Mouse (Mus musculus) limb, embryonic 15.5 days (tissue): ENCODE results near the gene Dock11. TPM values are rescaled to one million over a fixed set of nuclear protein-coding genes. Genes with fewer than 3 reads are reported as not detected.

ENCODE experiments used
- ATAC-seq: fragments of 200-750 bp; cut with Nextera tagmentation; 2 replicates; pipeline ENCODE4 v1.8.0; 2017; ENCODE audit warnings: low read depth, moderate TSS enrichment; ENCODE audit not compliant: insufficient number of reproducible peaks, low FRiP score, low TSS enrichment
- H3K27ac ChIP-seq: fragments of 300-500 bp; sonication (generic); 2 replicates; pipeline ENCODE4 v1.5.1; 2015; ENCODE audit warnings: moderate library complexity, mild to moderate bottlenecking, inconsistent platforms
- H3K27me3 ChIP-seq: fragments of 300-500 bp; sonication (generic); 2 replicates; pipeline ENCODE4 v1.6.1; 2015; ENCODE audit warnings: inconsistent platforms
- H3K36me3 ChIP-seq: fragments of 300-500 bp; sonication (generic); 2 replicates; pipeline ENCODE4 v1.6.1; 2015; ENCODE audit warnings: inconsistent platforms
- H3K4me1 ChIP-seq: fragments of 300-500 bp; sonication (generic); 2 replicates; pipeline ENCODE4 v1.6.1; 2015; ENCODE audit warnings: inconsistent platforms
- H3K4me2 ChIP-seq: fragments of 300-500 bp; sonication (generic); 2 replicates; pipeline ENCODE4 v1.6.1; 2015; ENCODE audit warnings: mild to moderate bottlenecking, inconsistent platforms
- H3K4me3 ChIP-seq: fragments of 300-500 bp; sonication (generic); 2 replicates; pipeline ENCODE4 v1.5.1; 2015; ENCODE audit warnings: mild to moderate bottlenecking, inconsistent platforms
- H3K9ac ChIP-seq: fragments of 300-500 bp; sonication (generic); 2 replicates; pipeline ENCODE4 v1.6.1; 2015; ENCODE audit warnings: inconsistent platforms
- H3K9me3 ChIP-seq: fragments of 300-500 bp; sonication (generic); 2 replicates; pipeline ENCODE4 v1.6.1; 2016; ENCODE audit warnings: inconsistent platforms
- WGBS: fragments of 180-500 bp; shearing (Covaris S2); methylation state at CpG from one replicate; pipeline ENCODE4 v1.1.7; 2015; 5-methylcytosine and 5-hydroxymethylcytosine counted together
- polyA plus RNA-seq: library from polyadenylated mRNA; unstranded; fragments of >200 nt; fragmentation: Nextera tagmentation; extraction: Ambion mirVana; gene quantifications from 2 replicates; pipeline ENCODE4 v1.2.1, GENCODE M21; 2015

The Dock11 gene
- polyA plus RNA-seq, 1 experiment from 2014 or later: 14.8 TPM

DNA sequence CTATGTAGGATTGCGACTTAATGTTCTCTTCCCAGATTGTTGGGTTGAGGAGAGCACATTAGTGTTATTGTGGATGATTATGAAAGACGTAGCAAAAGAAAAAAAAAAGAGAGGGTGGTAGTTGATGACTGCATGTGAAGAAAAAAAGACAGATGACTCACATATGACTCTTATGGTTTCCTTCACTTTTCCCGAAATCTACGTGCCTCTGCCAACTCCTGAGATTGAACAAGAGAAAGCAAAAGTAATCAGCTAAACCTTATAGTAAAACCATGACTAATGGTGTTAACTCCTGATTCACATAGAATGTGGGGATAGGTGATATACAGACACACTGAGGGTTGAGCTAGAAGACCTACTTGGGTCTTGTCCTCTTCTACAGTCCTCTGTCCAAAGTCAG lies 226.5 kb downstream of the Dock11 start:
- H3K4me3 ChIP-seq: no peak overlapping the region
- H3K36me3 ChIP-seq: no peaks in the 10 kb centered on the region
- H3K9me3 ChIP-seq: no peaks in the 10 kb centered on the region
- no peak overlapping the region for H3K27ac ChIP-seq
- H3K4me1 ChIP-seq: peaks cover 3% of the 10 kb centered on the region; the same call in 1 of the 2 replicates
- no peak for ATAC-seq
- no peak overlapping the region for H3K4me2 ChIP-seq
- no peak overlapping the region for H3K9ac ChIP-seq
- H3K27me3 ChIP-seq: no peaks in the 10 kb centered on the region
- 73% methylated on average over 4 of the region's 4 CpGs for WGBS

Other genes starting within 250 kb of the Dock11 start
- gene Il13ra1, start 223.3 kb downstream of the Dock11 start, polyA plus RNA-seq: 17.6 and 19.0 TPM in 2 replicates